Mouse (Mus musculus): ENCODE measurements around the gene Mrps12. TPM values are rescaled to one million over a fixed set of nuclear protein-coding genes. Genes with fewer than 3 reads are reported as not detected.

The Mrps12 gene
- polyA plus RNA-seq, 1 experiment from 2014 or later = 131 TPM

Other genes with a start within 250 kb of the Mrps12 start
- gene Ifnl2, start 231.4 kb downstream of the Mrps12 start, polyA plus RNA-seq (2016; fragmentation: Nextera tagmentation; extraction: Ambion mirVana) = not detected in 2 replicates
- not detected in 2 replicates for gene Ifnl3, start 219.0 kb downstream of the Mrps12 start, polyA plus RNA-seq (2016; fragmentation: Nextera tagmentation; extraction: Ambion mirVana)
- gene Sycn, start 200.9 kb downstream of the Mrps12 start, polyA plus RNA-seq (2016; fragmentation: Nextera tagmentation; extraction: Ambion mirVana) = not detected in 2 replicates
- not detected in 2 replicates for gene Nccrp1, start 194.6 kb downstream of the Mrps12 start, polyA plus RNA-seq (2016; fragmentation: Nextera tagmentation; extraction: Ambion mirVana)
- gene Samd4b, start 143.7 kb downstream of the Mrps12 start, polyA plus RNA-seq (2016; fragmentation: Nextera tagmentation; extraction: Ambion mirVana) = 30.5 and 36.0 TPM in 2 replicates
- gene Pak4, start 143.6 kb downstream of the Mrps12 start, polyA plus RNA-seq (2016; fragmentation: Nextera tagmentation; extraction: Ambion mirVana) = 42.4 and 44.1 TPM in 2 replicates
- gene Acp7, start 110.5 kb downstream of the Mrps12 start, polyA plus RNA-seq (2016; fragmentation: Nextera tagmentation; extraction: Ambion mirVana) = not detected in 2 replicates
- gene Fbxo27, start 49.0 kb downstream of the Mrps12 start, polyA plus RNA-seq (2016; fragmentation: Nextera tagmentation; extraction: Ambion mirVana) = 4.9 and 6.4 TPM in 2 replicates
- 24.0 TPM in 2 replicates for gene Fbxo17, start 25.0 kb downstream of the Mrps12 start, polyA plus RNA-seq (2016; fragmentation: Nextera tagmentation; extraction: Ambion mirVana)
- 32.4 and 33.1 TPM in 2 replicates for gene Sars2, start 172 bp upstream of the Mrps12 start, polyA plus RNA-seq (2016; fragmentation: Nextera tagmentation; extraction: Ambion mirVana)
- 0.24 TPM in 1 of 2 replicates, not detected in the other for gene Ccer2, start 14.4 kb upstream of the Mrps12 start, polyA plus RNA-seq (2016; fragmentation: Nextera tagmentation; extraction: Ambion mirVana)
- gene Sirt2, start 24.9 kb upstream of the Mrps12 start, polyA plus RNA-seq (2016; fragmentation: Nextera tagmentation; extraction: Ambion mirVana) = 70.8 and 76.9 TPM in 2 replicates
- 37.4 and 40.8 TPM in 2 replicates for gene Nfkbib, start 25.7 kb upstream of the Mrps12 start, polyA plus RNA-seq (2016; fragmentation: Nextera tagmentation; extraction: Ambion mirVana)
- 2.3 and 3.1 TPM in 2 replicates for gene Rinl, start 47.1 kb upstream of the Mrps12 start, polyA plus RNA-seq (2016; fragmentation: Nextera tagmentation; extraction: Ambion mirVana)
- gene Hnrnpl, start 66.7 kb upstream of the Mrps12 start, polyA plus RNA-seq (2016; fragmentation: Nextera tagmentation; extraction: Ambion mirVana) = 347 and 425 TPM in 2 replicates
- gene Ech1, start 83.4 kb upstream of the Mrps12 start, polyA plus RNA-seq (2016; fragmentation: Nextera tagmentation; extraction: Ambion mirVana) = 111 and 114 TPM in 2 replicates
- gene Lgals4, start 92.0 kb upstream of the Mrps12 start, polyA plus RNA-seq (2016; fragmentation: Nextera tagmentation; extraction: Ambion mirVana) = 4.9 and 6.7 TPM in 2 replicates
- gene Lgals7, start 122.0 kb upstream of the Mrps12 start, polyA plus RNA-seq (2016; fragmentation: Nextera tagmentation; extraction: Ambion mirVana) = 3.4 and 4.8 TPM in 2 replicates
- 0.26 and 0.29 TPM in 2 replicates for gene Capn12, start 139.6 kb upstream of the Mrps12 start, polyA plus RNA-seq (2016; fragmentation: Nextera tagmentation; extraction: Ambion mirVana)
- gene Actn4, start 220.5 kb upstream of the Mrps12 start, polyA plus RNA-seq (2016; fragmentation: Nextera tagmentation; extraction: Ambion mirVana) = 269 and 283 TPM in 2 replicates
- gene Eif3k, start 240.0 kb upstream of the Mrps12 start, polyA plus RNA-seq (2016; fragmentation: Nextera tagmentation; extraction: Ambion mirVana) = 438 and 440 TPM in 2 replicates
- gene Map4k1, start 240.2 kb upstream of the Mrps12 start, polyA plus RNA-seq (2016; fragmentation: Nextera tagmentation; extraction: Ambion mirVana) = 10.9 and 11.9 TPM in 2 replicates

Data from limb, embryonic 12.5 days (tissue).